Mouse (Mus musculus): ENCODE measurements at regions not wholly inside any gene's neighbourhood (a gene's known extent, or its start where the extent isn't known, plus 50 kb on each side); places are given as distances from the start of the nearest gene placed in this dataset.

GRCm38 (mm10) chr10:53470200-53470599 lies 90.5 kb upstream of the Cep85l start:
- TF ChIP-seq ZC3H11A (IDR thresholded peaks at IDR 0.05; ENCODE audit: borderline replicate concordance, low read depth, low read length) (no peak), ZNF384 (IDR thresholded peaks at IDR 0.05; ENCODE audit: low read depth, low read length) (no peak)
